Mouse (Mus musculus): Measurements from ENCODE around the gene Rorc. TPM values are rescaled to one million over a fixed set of nuclear protein-coding genes. Genes with fewer than 3 reads are reported as not detected.
A peak's percentile ranks its signal among the peaks of the same experiment; 100 is the strongest.

Rorc gene
- polyA plus RNA-seq, 1 experiment = 28.3 TPM

DNA sequence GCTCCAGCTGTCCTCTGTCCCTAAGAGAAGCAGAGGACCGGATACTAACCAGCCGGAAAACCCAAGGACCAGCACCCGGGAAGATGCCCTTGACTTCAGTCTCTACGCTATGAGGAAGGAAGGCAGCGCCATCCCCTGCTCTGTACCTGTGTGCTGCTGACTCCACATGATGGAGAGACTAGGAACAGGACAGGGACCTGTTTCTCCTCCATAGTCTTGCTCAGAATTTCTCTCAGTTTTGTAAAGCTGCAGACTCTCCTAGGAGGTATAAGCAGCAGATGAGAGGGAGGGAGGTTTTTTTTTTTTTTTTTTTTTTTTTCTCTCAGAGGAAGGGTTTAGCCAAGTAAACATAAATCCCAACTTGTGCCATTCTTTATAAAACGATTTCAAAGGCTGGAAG is 25.6 kb downstream of the Rorc start, which contains the start of gene Lingo4:
Gene Lingo4, plus strand, starts transcription at position 301 of the 400 bp plus-strand sequence.
- TF ChIP-seq CTCF (IDR thresholded peaks at IDR 0.05; ENCODE audit: extremely low read depth, insufficient read length, insufficient replicate concordance, low read depth, low read length) (no peak), POLR2A (IDR thresholded peaks at IDR 0.05; ENCODE audit: low read depth, low read length) (no peak)
- peaks cover 8% of the 10 kb centered on the region; the same call in 1 of the 2 replicates for H3K27me3 ChIP-seq (ENCODE audit: control insufficient read depth, insufficient read depth, low read length)
- no peak within 1 kb of the TSS for H3K27ac ChIP-seq (ENCODE audit: insufficient read depth, low read depth, low read length)
- 78% methylated on average over 6 of the region's 6 CpGs for whole genome bisulfite sequencing
- no peak within 1 kb of the TSS for H3K4me3 ChIP-seq (ENCODE audit: low read depth, low read length)
- no peaks in the 10 kb centered on the region for H3K4me1 ChIP-seq (ENCODE audit: control insufficient read depth, insufficient read depth, insufficient read length, low read length)
- H3K36me3 ChIP-seq (ENCODE audit: control insufficient read depth, insufficient read depth, low read length) = peaks cover 7% of the 10 kb centered on the region

DNA sequence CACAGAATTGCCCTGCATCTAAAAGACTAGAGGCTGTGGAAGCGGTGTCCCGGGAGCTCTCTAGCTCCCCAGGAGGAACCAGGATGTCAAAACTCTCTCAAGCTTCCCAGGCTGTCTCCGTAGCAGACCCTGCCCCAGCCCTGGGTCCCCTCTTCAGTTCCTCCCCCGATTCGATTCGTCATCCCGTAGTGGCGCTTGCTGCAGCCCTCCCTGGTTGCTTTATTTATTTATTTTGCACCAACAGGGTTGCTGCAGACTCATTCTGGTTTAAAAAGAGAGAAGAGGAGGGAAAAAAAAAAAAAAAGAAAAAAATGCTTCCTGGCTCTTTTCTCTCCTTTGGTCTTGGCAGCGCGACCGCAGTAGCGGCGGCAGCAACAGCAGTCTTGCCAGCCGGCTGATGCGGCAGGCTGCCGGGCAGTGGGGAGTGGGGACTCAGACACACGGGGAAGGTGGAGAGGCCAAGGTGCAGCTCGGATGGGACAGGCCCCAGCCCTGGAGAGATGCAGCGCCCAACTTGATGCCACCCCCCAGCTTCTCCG is 26.4 kb downstream of the Rorc start:
- peaks cover 3% of the 10 kb centered on the region; the same call in 1 of the 2 replicates for H3K36me3 ChIP-seq (ENCODE audit: control insufficient read depth, insufficient read depth, low read length)
- no peaks in the 10 kb centered on the region for H3K4me1 ChIP-seq (ENCODE audit: control insufficient read depth, insufficient read depth, insufficient read length, low read length)
- peaks cover 8% of the 10 kb centered on the region; the same call in 1 of the 2 replicates for H3K27me3 ChIP-seq (ENCODE audit: control insufficient read depth, insufficient read depth, low read length)
- H3K4me3 ChIP-seq (ENCODE audit: low read depth, low read length) = no peak overlapping the region
- H3K27ac ChIP-seq (ENCODE audit: insufficient read depth, low read depth, low read length) = no peak overlapping the region
- WGBS = 8% methylated on average over 20 of the region's 20 CpGs
- TF ChIP-seq POLR2A (IDR thresholded peaks at IDR 0.05; ENCODE audit: low read depth, low read length) (no peak), CTCF (IDR thresholded peaks at IDR 0.05; ENCODE audit: extremely low read depth, insufficient read length, insufficient replicate concordance, low read depth, low read length) (no peak)

GRCm38 (mm10) chr3:94399663-94400310 is 27.2 kb downstream of the Rorc start:
- Histone ChIP-seq H3K27me3 (ENCODE audit: control insufficient read depth, insufficient read depth, low read length) (peaks cover 8% of the 10 kb centered on the region; the same call in 1 of the 2 replicates), H3K4me1 (ENCODE audit: control insufficient read depth, insufficient read depth, insufficient read length, low read length) (no peaks in the 10 kb centered on the region), H3K27ac (ENCODE audit: insufficient read depth, low read depth, low read length) (no peak overlapping the region), H3K36me3 (ENCODE audit: control insufficient read depth, insufficient read depth, low read length) (peaks cover 3% of the 10 kb centered on the region; the same call in 1 of the 2 replicates), H3K4me3 (ENCODE audit: low read depth, low read length) (no peak overlapping the region)
- WGBS = 52% methylated on average over 5 of the region's 5 CpGs
- no peak for TF ChIP-seq POLR2A (IDR thresholded peaks at IDR 0.05; ENCODE audit: low read depth, low read length)
- no peak for TF ChIP-seq CTCF (IDR thresholded peaks at IDR 0.05; ENCODE audit: extremely low read depth, insufficient read length, insufficient replicate concordance, low read depth, low read length)

DNA sequence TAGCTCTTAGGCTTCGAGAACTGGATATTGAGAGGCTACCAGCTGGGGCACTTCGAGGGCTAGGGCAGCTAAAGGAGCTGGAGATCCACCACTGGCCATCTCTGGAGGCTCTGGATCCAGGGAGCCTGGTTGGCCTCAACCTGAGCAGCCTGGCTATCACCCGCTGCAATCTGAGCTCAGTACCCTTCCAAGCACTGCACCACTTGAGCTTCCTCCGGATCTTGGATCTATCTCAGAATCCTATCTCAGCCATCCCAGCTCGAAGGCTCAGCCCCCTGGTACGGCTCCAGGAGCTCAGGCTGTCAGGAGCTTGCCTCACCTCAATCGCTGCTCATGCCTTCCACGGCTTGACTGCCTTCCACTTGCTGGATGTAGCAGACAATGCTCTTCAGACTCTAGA is 29.9 kb downstream of the Rorc start:
- TF ChIP-seq CTCF (IDR thresholded peaks at IDR 0.05; ENCODE audit: extremely low read depth, insufficient read length, insufficient replicate concordance, low read depth, low read length) (no peak), POLR2A (IDR thresholded peaks at IDR 0.05; ENCODE audit: low read depth, low read length) (no peak)
- 59% methylated on average over 8 of the region's 8 CpGs for WGBS
- no peak overlapping the region for H3K4me3 ChIP-seq (ENCODE audit: low read depth, low read length)
- no peak overlapping the region for H3K27ac ChIP-seq (ENCODE audit: insufficient read depth, low read depth, low read length)
- H3K36me3 ChIP-seq (ENCODE audit: control insufficient read depth, insufficient read depth, low read length) = no peaks in the 10 kb centered on the region
- H3K27me3 ChIP-seq (ENCODE audit: control insufficient read depth, insufficient read depth, low read length) = peaks cover 8% of the 10 kb centered on the region; the same call in 1 of the 2 replicates
- no peaks in the 10 kb centered on the region for H3K4me1 ChIP-seq (ENCODE audit: control insufficient read depth, insufficient read depth, insufficient read length, low read length)

DNA sequence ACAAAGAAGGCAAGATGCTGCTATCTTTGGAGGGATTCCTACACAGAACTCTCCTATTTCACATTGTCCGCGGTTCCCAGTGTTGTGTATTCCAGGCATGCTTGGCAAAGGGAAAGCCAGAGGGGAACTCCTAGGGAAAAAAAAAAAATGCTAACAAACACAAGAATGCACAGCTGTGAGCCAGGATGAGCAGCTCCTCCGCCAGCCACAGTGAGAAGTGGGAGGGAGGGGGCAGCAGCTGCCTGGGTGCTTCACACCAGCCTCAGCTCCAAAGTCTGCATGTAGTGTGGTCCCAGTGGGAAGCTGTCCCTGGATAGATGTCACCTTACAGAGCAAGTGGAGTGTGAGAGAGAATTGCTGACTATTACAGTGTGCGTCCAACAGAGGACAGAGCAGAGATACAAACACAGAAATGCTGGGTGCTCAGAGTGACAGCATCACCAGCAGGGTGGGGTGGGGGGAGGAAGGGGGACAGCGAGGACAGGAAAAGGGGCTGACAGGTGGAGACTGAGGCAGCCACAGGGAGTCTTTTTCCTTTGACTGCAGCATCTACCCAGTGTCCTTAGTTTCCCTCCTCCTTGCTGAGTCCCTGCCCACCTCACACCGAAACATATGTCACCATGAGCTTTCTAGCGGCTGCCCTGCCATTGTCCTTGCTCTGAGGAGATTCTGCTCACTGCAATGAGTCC is 31.9 kb downstream of the Rorc start:
- Histone ChIP-seq H3K27ac (ENCODE audit: insufficient read depth, low read depth, low read length) (no peak overlapping the region), H3K4me3 (ENCODE audit: low read depth, low read length) (no peak overlapping the region), H3K27me3 (ENCODE audit: control insufficient read depth, insufficient read depth, low read length) (peaks cover 4% of the 10 kb centered on the region; the same call in 1 of the 2 replicates), H3K36me3 (ENCODE audit: control insufficient read depth, insufficient read depth, low read length) (no peaks in the 10 kb centered on the region), H3K4me1 (ENCODE audit: control insufficient read depth, insufficient read depth, insufficient read length, low read length) (no peaks in the 10 kb centered on the region)
- WGBS = 36% methylated on average over 7 of the region's 7 CpGs
- TF ChIP-seq POLR2A (IDR thresholded peaks at IDR 0.05; ENCODE audit: low read depth, low read length) (no peak), CTCF (IDR thresholded peaks at IDR 0.05; ENCODE audit: extremely low read depth, insufficient read length, insufficient replicate concordance, low read depth, low read length) (no peak)

GRCm38 (mm10) chr3:94405561-94405960 is 33.0 kb downstream of the Rorc start:
- no peaks in the 10 kb centered on the region for H3K27me3 ChIP-seq (ENCODE audit: control insufficient read depth, insufficient read depth, low read length)
- TF ChIP-seq POLR2A (IDR thresholded peaks at IDR 0.05; ENCODE audit: low read depth, low read length) (no peak), CTCF (IDR thresholded peaks at IDR 0.05; ENCODE audit: extremely low read depth, insufficient read length, insufficient replicate concordance, low read depth, low read length) (no peak)
- H3K4me3 ChIP-seq (ENCODE audit: low read depth, low read length) = no peak overlapping the region
- WGBS = 44% methylated on average over 4 of the region's 4 CpGs
- H3K36me3 ChIP-seq (ENCODE audit: control insufficient read depth, insufficient read depth, low read length) = no peaks in the 10 kb centered on the region
- no peaks in the 10 kb centered on the region for H3K4me1 ChIP-seq (ENCODE audit: control insufficient read depth, insufficient read depth, insufficient read length, low read length)
- no peak overlapping the region for H3K27ac ChIP-seq (ENCODE audit: insufficient read depth, low read depth, low read length)

DNA sequence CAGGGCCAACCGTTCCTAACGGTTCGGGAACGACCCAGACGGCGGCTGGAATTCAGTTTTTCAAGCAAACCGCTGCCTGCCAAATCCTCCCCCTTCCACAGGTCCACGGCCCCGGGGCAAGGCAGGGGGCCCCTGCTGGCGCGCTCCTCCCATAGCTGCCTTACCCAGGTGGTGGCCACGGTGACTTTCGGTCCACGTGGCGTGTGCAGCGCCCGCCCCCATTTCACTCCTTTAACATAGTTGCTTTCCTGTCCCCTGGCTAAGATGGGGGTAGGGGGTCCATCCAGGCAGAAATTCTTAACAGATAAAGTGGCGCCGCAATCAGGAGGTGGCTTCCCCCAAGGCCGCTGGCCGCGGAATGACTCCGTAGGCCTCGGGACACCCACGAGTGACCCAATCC is 39.9 kb downstream of the Rorc start:
- Histone ChIP-seq H3K27me3 (ENCODE audit: control insufficient read depth, insufficient read depth, low read length) (no peaks in the 10 kb centered on the region; the same call in 1 of the 2 replicates), H3K36me3 (ENCODE audit: control insufficient read depth, insufficient read depth, low read length) (no peaks in the 10 kb centered on the region), H3K4me1 (ENCODE audit: control insufficient read depth, insufficient read depth, insufficient read length, low read length) (peaks cover 9% of the 10 kb centered on the region), H3K27ac (ENCODE audit: insufficient read depth, low read depth, low read length) (no peak overlapping the region), H3K4me3 (ENCODE audit: low read depth, low read length) (peak overlapping the region; percentile 78)
- 2% methylated on average over 25 of the region's 25 CpGs for WGBS
- TF ChIP-seq POLR2A (IDR thresholded peaks at IDR 0.05; ENCODE audit: low read depth, low read length) = no peak
- no peak for TF ChIP-seq CTCF (IDR thresholded peaks at IDR 0.05; ENCODE audit: extremely low read depth, insufficient read length, insufficient replicate concordance, low read depth, low read length)
